ENCODE assay signal across 7 mouse cellular contexts in the genomic region with DNA sequence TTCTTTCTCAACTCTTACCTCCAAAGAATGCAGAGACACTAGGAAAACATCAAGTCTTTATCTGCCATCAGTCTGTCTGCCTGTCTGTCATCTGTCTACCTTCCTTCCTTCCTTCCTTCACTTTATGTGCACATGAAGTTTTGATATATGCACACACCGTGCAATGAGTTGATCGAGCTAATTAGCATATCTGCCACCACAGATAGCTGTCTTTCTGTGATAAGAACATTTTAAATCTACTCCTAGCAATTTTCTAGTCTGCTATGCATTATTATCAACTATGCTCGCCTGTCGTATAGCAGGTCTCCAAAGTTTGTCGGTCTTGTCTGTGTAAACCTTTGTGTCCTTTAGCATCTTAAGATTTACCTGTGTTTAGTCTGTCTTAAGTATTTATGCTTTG. TPM values are rescaled to one million over a fixed set of nuclear protein-coding genes. Genes with fewer than 3 reads are reported as not detected.
DNase-seq lines count a peak whose midpoint lies in the region; ATAC-seq and TF ChIP-seq lines count a peak whose summit lies in the region.
"Not testable (repeated sequence)": the region's sequence is repeated elsewhere in the genome, so short reads cannot be mapped to it uniquely, and the experiment has no call there.
"Had no signal": no experiment of that assay in that cellular context is flagged by ENCODE, and none has a peak within 500 bp of the region (broad histone marks: within the 10 kb centered on the region; RNA-seq: fewer than 3 reads in every experiment).

No protein-coding gene starts in this region.

- no CpG with 5 or more reads among the region's 5 CpGs for WGBS in liver, embryonic 16.5 days (ENCODE audit: insufficient replicate concordance)
- no CpG with 5 or more reads among the region's 5 CpGs for WGBS in liver, postnatal 0 days (ENCODE audit: insufficient replicate concordance)

- H3K9me3 ChIP-seq in G1E (replicated peaks); liver, embryonic 16.5 days (replicated peaks; ENCODE audit: control insufficient read depth, low read length); liver, postnatal 0 days (ENCODE audit: low read length): not testable (repeated sequence)

- not testable (repeated sequence) for TF ChIP-seq EP300 in liver, postnatal 0 days (IDR thresholded peaks at IDR 0.05; ENCODE audit: low read depth)

- not testable (repeated sequence) for H3K4me3 ChIP-seq in G1E (ENCODE audit: low read depth, low read length); liver, embryonic 16.5 days (ENCODE audit: low read depth, low read length); liver, postnatal 0 days (ENCODE audit: low read depth, low read length)

- H3K9ac ChIP-seq in liver, embryonic 16.5 days (ENCODE audit: low read depth, low read length); liver, postnatal 0 days (replicated peaks): not testable (repeated sequence)

- not testable (repeated sequence) for DNase-seq in G1E (ENCODE audit: low spot score); liver, postnatal 0 days

- peak; percentile 81 for ATAC-seq in G1E (ENCODE audit: extremely low read depth, insufficient number of reproducible peaks, low FRiP score, poor library complexity, severe bottlenecking)
- ATAC-seq in liver, embryonic 16.5 days (ENCODE audit: low read depth): 0 out of 2 replicates have a peak, but pooled peaks have one; percentile 30
- ATAC-seq in liver, postnatal 0 days: 0 out of 2 replicates have a peak, but pooled peaks have one; percentile 38
- ATAC-seq in megakaryocyte-erythroid progenitor cell, adult 5-6 weeks (replicated peaks; ENCODE audit: low FRiP score, low TSS enrichment, poor library complexity, severe bottlenecking): peak; percentile 57

- H3K27ac ChIP-seq in liver, embryonic 16.5 days (ENCODE audit: low read length); liver, postnatal 0 days (ENCODE audit: low read depth): not testable (repeated sequence)

- not testable (repeated sequence) for H3K27me3 ChIP-seq in G1E (ENCODE audit: insufficient read depth, low read length); liver, embryonic 16.5 days (ENCODE audit: control insufficient read depth, insufficient read depth, low read depth, low read length); liver, postnatal 0 days (ENCODE audit: insufficient read depth, low read length)

- not testable (repeated sequence) for TF ChIP-seq CTCF in G1E (IDR thresholded peaks at IDR 0.05; ENCODE audit: low read depth, low read length); liver, postnatal 0 days (IDR thresholded peaks at IDR 0.05; ENCODE audit: low read depth)

- not testable (repeated sequence) for H3K4me2 ChIP-seq in liver, embryonic 16.5 days (ENCODE audit: low read depth, low read length); liver, postnatal 0 days (ENCODE audit: low read depth, low read length)

- not testable (repeated sequence) for H3K36me3 ChIP-seq in G1E (replicated peaks); liver, embryonic 16.5 days (ENCODE audit: control insufficient read depth, insufficient read depth); liver, postnatal 0 days (replicated peaks; ENCODE audit: insufficient read depth, low read length)

- not testable (repeated sequence) for H3K4me1 ChIP-seq in G1E (ENCODE audit: insufficient read depth, low read depth, low read length); liver, embryonic 16.5 days (ENCODE audit: control insufficient read depth, low read depth, low read length); liver, postnatal 0 days (ENCODE audit: insufficient read depth)

RNA-seq across cellular contexts. Expression of a gene that starts 42.1 kb away (rescaled TPM):
- total RNA-seq in G1E (2014; fragmentation: Nextera tagmentation) (not detected in 2 replicates), G1E (2017) (not detected in 2 replicates)
- not detected in 2 replicates for polyA plus RNA-seq in G1E (2012)
- polyA plus RNA-seq in liver, embryonic 16.5 days (2015; fragmentation: Nextera tagmentation; extraction: Ambion mirVana): 0.07 TPM in 1 of 2 replicates, not detected in the other
- not detected in 2 replicates for polyA plus RNA-seq in liver, postnatal 0 days (2015; fragmentation: Nextera tagmentation; extraction: Ambion mirVana)
- 1.2 TPM in 1 of 2 replicates, not detected in the other for total RNA-seq in megakaryocyte-erythroid progenitor cell, adult 5-6 weeks (2014; fragmentation: Nextera tagmentation)
- 0.11 TPM in 1 of 2 replicates, not detected in the other for total RNA-seq in megakaryocyte-erythroid progenitor cell, adult 5-6 weeks (2017)
- total RNA-seq: adrenal gland, adult 18-20 months; CH12.LX had no signal
- polyA plus RNA-seq: C2C12 had no signal

RNA-seq across cellular contexts. Expression of a gene that starts 44.5 kb away (rescaled TPM):
- 72.8 and 76.8 TPM in 2 replicates for total RNA-seq in G1E (2014; fragmentation: Nextera tagmentation)
- total RNA-seq in G1E (2017): 32.4 and 32.8 TPM in 2 replicates
- polyA plus RNA-seq in G1E (2012): 2.3 and 4.2 TPM in 2 replicates
- 16.1 and 16.9 TPM in 2 replicates for polyA plus RNA-seq in liver, embryonic 16.5 days (2015; fragmentation: Nextera tagmentation; extraction: Ambion mirVana)
- 12.1 and 14.8 TPM in 2 replicates for polyA plus RNA-seq in liver, postnatal 0 days (2015; fragmentation: Nextera tagmentation; extraction: Ambion mirVana)
- 27.8 and 52.0 TPM in 2 replicates for total RNA-seq in megakaryocyte-erythroid progenitor cell, adult 5-6 weeks (2014; fragmentation: Nextera tagmentation)
- 19.5 and 32.9 TPM in 2 replicates for total RNA-seq in megakaryocyte-erythroid progenitor cell, adult 5-6 weeks (2017)

RNA-seq across cellular contexts. Expression of a gene that starts 44.5 kb away (rescaled TPM):
- total RNA-seq in G1E (2014; fragmentation: Nextera tagmentation) (16.7 and 18.6 TPM in 2 replicates), G1E (2017) (18.2 and 19.1 TPM in 2 replicates)
- 6.2 and 7.3 TPM in 2 replicates for polyA plus RNA-seq in G1E (2012)
- 7.2 and 7.8 TPM in 2 replicates for polyA plus RNA-seq in liver, embryonic 16.5 days (2015; fragmentation: Nextera tagmentation; extraction: Ambion mirVana)
- 6.5 and 6.6 TPM in 2 replicates for polyA plus RNA-seq in liver, postnatal 0 days (2015; fragmentation: Nextera tagmentation; extraction: Ambion mirVana)
- total RNA-seq in megakaryocyte-erythroid progenitor cell, adult 5-6 weeks (2014; fragmentation: Nextera tagmentation): 15.5 and 19.5 TPM in 2 replicates
- 18.3 and 20.2 TPM in 2 replicates for total RNA-seq in megakaryocyte-erythroid progenitor cell, adult 5-6 weeks (2017)

Comparison
In these comparisons a context has a peak if more than half of its experiments do, and no peak if none do; other contexts are left out.
1. ATAC-seq: peak in every context shown above with its lines; median percentile 81 in G1E; 57 in megakaryocyte-erythroid progenitor cell, adult 5-6 weeks; 38 in liver, postnatal 0 days; 30 in liver, embryonic 16.5 days.